Mouse (Mus musculus): ENCODE data around the gene Gadd45a.
"Not testable (repeated sequence)": the region's sequence is repeated elsewhere in the genome, so short reads cannot be mapped to it uniquely, and the experiment has no call there.

Gene Gadd45a

DNA sequence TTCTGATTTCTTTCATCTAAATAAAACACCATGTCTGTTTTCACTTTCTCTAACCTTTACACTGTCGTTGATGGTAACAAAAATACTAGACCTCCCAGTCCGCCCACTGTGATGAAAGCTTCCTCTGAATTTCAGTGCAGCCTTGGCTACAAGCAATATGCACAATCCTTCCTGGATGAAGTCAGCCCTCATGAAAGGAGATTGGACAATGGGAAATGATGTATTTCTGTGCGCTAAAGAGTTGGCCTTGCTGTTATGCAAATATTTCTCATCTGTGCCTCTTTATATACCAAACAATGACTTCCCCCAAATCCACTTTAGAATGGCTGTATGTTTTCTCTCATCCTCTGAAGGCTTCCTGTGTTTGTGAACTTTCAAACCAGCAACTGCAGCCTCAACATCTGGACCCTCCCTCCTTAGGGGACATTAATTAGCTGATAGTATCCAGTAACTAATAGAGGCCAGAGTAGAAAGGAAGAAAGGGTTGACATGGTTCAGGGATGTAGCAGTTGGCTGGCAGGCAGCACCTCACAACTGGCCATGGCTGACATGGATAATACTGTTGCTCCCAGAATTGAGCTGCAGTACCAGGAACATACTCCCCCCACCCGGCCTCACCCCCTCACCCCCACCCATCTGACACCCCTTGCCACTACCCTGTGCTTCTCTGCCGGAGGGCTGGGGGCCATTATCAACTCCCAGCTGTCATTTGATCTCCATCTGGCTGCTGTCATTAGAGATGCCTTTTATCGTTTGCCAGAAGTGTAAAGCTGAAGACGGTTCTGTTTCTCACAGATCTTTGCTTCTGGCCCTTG, 11.8 kb upstream of the Gadd45a start:
- no peak for DNase-seq (ENCODE audit: low spot score in 2 of 2)

DNA sequence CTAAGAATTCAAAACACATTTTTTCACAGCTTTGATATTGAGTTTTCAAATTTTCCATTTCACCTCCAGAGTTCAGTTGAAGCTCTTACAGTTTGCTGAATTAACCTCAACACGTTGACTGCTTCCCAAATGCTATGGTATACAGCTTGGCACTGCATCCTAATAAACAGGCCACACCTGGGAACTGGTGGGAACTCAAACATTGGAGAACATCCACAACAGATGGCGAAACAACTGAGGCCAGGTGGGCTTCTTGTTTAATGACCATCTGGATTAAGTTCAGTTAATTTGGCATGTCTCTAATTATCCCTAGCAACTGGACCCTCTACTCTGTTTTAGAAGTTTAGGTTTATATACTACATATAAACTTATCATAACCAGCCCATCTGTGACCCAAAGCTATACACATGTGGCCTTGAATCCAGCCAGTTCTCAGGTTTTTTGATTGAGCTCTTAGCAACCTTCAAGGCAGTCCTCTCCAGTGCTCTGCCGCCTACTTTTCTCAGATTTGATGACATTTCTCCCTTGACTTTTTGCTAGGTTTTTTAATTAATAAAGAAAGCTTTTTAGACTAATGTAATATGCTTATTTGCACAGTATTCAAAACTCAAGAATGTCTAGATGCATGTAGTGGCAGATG, 10.9 kb upstream of the Gadd45a start:
- DNase-seq (ENCODE audit: low spot score in 2 of 2), result no peak

DNA sequence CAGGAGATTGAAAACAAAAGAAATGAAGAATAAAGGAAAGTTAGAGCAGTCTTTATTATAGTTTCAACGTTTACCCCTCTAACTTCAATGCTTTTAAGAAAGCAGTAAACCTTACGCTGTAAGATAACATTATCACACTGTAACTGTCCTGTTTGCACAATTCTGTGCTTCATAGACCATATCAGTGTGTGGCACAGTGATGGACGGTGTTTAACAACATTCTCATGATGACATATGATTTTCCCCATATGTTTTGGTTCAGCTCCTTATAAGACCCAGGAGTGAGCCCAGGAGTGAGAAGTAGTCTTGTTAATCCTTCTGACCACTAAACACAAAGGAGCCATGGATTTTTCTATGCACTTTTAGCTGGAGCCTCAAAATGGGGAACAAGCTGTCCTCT, 9.7 kb upstream of the Gadd45a start:
- no peak for DNase-seq (ENCODE audit: low spot score in 2 of 2)

DNA sequence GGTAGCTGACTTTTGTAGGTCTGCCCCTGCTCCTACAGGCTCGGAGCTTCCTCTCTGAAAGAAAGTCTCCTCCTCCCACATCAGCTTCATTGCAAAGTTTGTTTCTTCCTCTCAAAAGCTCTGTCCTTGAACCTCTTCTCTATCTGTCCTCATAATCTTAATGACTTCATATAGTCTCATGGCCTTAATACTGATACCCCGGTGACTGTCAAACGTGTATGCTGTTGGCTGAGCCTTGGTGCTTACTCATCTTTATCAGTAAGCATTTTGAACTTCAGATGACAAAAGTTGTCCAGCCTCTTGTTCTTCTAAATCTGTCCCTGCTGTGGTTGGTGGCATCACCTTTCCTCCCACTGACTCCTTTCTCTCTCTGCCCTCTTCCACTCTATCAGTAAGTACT, 8.2 kb upstream of the Gadd45a start:
- no peak for DNase-seq (ENCODE audit: low spot score in 2 of 2)

DNA sequence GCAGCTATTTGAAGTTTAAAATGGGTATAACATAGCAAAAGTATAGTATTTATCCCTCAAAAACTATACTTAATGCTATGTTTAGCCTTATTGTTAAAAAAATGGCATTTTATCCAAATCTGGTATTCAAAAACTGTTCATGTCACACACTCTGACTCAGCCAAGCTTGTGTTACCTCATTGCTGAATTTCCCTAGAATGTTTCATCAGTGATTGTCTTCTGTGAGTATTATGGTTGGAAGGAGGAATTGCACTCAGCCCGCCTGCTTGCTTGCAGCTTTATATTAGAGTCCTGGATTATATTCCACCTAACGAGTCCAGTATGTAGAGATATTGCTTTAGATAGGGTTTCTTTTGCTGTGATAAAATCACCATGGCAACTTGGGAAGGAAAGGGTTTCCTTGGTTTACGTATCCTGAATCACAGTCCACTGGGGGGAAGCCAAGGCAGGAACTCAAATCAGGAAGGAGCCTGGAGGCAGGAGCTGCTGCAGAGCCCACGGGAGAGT, 3.7 kb upstream of the Gadd45a start:
- DNase-seq (ENCODE audit: low spot score in 2 of 2), result no peak

DNA sequence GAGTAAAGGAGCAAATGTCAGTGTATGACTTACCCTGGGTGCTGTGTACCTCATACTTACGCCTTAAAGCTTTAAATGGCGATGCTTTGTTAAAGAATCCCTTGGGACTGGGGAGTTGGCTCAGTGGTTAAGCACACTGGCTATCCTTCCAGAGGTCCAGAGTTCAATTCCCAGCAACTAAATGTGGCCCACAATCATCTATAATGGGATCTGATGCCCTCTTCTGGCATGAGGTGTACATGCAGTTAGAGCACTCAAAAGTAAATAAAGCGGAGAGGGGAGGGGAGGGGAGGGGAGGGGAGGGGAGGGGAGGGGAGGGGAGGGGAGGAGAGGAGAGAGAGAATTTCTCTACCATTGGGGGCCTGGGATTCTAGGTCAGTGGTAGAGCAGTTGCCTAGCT, 1.7 kb upstream of the Gadd45a start:
- no peak for DNase-seq (ENCODE audit: low spot score in 2 of 2)

DNA sequence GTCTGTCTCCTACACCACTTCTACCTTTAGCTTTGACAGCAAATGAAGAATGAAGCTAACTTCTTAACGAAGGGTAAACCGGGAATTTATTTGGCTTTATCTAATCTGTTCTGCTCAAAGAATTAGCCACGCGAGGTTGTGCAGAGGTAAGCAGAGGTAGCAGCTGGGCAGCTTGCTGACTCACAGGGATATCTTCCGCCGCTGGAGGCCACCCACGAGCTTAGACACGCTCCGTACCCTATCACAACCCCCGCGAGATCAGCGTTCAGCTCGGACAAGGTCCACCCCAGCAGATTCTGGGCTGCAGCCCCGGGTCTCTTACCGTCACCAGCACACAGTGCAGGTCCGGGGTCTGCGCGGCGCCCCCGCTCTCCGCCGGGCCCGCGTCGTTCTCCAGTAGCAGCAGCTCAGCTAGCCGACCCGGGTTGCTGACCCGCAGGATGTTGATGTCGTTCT, 873 bp downstream of the Gadd45a start:
- peak; percentile 44 to 54 for DNase-seq (ENCODE audit: low spot score in 2 of 2)

DNA sequence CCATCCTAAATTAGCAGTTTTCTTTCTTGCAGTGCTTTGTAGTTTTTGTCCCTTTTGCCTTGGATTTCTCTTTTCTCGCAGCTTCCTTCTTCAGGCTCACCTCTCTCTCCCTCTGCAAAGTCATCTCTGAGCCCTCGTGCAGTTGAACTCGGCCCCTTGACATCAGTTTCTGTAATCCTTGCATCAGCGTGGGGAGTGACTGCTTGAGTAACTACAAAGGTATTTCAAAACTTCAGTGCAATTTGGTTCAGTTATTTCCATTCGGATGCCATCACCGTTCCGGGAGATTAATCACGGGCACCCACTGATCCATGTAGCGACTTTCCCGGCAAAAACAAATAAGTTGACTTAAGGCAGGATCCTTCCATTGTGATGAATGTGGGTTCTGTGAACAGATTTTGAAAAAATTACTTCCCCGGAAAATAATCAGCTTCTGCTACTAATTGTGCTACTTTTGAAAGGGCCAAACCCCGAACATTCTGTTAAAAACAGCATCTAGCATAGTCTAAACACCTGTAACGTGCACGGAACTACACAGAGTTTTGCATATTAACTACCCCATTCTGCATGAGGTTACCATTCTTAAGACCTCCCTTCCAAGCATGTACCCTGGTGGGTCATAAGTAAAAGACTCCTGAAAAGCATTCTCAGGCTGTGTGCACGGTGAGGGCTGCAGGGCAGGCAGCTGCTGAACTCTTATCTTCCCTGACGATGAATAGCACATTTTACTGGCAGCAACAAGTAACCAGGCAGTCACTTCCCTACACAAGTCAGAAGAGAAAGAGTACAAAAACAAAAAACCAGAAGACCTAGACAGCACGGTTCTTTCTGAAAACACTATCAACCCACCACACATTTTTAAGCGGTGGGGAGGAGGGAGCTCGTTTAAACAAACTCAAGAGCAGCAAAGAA, 1.6 kb downstream of the Gadd45a start:
- no peak for DNase-seq (ENCODE audit: low spot score in 2 of 2)

DNA sequence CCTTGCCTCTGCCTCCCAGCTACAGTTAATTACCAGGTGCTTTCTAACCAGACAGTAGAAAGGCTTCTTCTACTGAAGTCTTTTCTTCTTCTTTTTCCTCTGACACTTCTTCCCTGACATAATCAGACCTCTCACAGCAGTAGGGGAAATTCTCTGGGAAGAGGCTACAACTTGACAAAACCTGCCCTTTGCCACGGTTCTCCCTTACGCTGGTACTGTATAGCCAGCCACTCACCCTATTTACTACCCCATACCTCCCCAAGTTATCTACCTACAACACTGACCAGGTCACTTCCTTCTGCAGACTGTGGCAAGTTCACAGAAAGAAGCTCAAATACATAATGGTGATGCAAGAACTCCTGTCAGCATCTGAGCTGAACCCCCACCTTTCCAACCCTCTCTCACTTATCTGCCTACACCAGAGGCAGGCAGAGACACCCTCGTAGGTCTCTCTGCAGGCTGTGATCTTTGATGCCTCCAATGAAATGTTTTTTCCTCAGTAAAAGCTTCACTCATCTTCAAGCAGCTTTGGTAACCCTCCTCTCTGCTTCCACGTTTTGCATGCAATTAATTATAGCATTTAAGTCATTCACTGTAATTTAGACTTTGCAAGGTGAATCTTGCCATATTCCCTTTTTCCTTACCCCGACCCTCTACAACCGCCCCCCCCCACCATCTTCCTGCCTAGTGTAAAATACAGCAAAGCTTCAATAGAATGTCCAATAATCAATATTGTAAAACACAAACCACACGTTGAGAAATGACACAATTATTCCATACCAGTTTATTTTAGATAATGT, 2.7 kb downstream of the Gadd45a start:
- no peak for DNase-seq (ENCODE audit: low spot score in 2 of 2)

DNA sequence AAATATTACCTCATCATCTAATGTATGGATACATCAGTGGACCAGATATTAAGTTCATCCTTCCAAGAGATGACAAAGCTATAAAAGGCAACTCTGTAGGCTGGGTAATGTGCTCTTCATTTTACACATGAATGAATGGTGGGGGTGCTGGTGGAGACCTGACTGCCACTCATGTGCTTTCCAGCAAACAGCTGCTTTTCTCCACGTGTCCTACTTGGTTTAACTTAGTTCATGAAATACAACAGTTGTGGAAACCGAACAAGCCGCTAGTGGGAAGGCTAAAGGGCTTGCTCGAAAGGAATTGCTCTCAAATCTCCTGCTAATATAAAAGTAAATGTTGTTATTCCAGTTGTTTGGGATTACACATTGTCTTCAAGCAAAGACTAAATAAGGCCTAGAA, 3.7 kb downstream of the Gadd45a start:
- DNase-seq (ENCODE audit: low spot score in 2 of 2), result no peak

DNA sequence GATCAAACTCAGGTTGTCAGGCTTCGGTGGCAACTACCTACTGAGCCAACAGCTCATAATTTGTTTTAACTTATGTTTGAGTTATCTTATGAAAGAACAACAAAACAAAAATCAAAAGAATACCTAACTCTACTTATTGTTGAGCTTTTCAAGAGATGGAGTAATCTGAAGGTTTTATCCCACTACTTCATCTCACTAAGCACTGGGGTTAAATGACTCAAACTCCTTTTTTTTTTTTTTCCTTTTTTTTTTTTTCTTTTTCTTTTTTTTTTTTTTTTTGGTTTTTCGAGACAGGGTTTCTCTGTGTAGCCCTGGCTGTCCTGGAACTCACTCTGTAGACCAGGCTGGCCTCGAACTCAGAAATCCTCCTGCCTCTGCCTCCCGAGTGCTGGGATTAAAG, 4.3 kb downstream of the Gadd45a start:
- DNase-seq (ENCODE audit: low spot score in 2 of 2), result not testable (repeated sequence)

DNA sequence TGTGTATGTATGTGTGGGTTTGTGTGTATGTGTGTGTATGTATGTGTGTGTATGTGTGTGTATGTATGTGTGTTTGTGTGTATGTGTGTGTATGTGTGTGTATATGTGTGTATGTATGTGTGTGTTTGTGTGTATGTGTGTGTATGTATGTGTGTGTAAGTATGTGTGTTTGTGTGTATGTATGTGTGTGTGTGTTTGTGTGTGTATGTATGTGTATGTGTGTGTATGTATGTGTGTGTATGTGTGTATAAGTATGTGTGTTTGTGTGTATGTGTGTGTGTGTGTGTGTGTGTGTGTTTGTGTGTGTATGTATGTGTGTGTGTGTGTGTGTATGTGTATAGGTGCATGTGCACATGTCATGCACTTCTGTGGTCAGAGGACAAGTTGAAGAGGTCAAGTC, 4.7 kb downstream of the Gadd45a start:
- not testable (repeated sequence) for DNase-seq (ENCODE audit: low spot score in 2 of 2)

DNA sequence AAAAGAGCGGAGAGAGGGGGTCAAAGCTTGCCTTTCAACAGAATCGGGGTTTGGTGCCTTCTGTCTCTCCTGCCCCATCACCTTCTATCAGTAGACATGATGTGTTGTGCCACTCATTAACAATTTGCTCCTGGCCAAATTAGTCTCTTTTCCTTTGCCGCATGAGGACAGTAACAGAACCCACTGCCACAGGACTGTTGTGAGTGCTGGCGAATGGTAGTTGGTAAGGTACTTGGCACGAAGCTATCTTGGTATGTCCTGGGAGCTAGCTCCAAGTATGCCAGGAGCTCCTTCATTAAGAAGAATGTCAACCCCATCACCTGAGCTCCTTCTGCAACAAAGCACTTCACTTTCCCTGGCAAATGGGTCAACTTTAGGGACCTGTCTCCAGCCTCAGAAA, 6.4 kb downstream of the Gadd45a start:
- no peak for DNase-seq (ENCODE audit: low spot score in 2 of 2)

DNA sequence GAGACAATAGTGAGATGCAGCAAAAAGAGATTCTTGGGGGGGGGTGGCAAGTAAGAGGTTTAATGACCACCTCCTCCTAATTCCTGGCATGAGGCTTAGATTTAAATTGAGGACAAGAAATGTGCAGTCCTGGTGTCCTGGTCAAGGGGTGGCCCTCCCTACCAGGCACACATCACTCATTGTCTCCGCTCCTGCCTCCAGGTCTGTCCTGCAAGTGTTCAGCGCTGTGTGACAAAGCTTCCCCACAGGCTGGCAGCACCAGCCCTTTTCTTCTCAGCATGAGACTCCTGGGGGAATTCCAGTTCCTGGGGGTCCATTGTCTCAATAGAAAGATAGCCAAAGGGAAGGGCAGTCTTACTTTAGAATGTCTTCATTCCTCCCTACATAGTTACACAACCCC, 6.8 kb downstream of the Gadd45a start:
- no peak for DNase-seq (ENCODE audit: low spot score in 2 of 2)

DNA sequence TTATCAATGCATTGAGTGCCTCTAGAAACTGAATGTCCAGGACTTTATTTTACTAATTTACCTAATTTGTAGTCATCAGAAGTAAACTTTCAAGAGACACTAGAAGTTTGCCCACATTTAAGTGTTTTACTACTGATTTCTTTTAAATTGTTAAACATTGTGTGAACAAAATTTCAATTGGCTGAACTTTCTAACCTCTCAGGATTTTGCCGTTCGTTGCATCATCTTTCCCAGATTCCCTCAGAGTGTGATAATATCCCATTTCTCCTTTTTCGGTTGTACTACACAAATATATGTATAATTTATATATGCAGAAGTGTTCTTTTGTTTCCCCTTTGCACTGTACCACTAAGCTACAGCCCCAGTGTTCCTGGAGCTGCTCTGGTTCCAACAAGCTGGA, 7.3 kb downstream of the Gadd45a start:
- no peak for DNase-seq (ENCODE audit: low spot score in 2 of 2)

DNA sequence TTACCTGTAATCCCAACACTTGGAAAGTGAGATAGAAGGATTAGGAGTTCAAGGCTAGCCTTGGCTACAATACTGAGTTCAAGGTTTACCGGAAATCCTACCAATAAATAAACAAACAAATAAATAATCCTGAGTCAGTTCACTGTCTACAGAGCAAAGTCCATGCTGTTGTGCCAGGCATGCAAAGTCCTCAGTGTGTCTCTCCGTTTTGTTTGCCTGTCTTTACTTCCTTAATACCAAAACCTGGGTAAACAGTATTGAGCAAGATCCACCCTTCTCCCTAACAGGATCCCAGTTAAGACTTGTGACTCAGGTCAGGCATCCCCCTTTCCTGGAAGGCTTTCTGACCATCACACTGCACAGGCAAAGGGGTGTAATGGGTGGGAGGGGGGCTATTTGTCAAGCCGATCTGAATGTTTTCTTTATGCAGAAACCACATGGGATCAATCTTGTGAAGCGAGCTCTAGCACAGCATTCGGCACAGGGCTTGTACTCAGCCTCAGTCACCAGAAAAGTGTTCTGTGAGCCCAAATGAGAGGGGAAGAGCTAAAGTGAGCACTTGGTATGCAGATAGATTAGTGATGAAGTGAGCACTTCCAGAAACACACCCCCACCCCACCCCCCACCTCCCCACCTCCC, 7.8 kb downstream of the Gadd45a start:
- no peak for DNase-seq (ENCODE audit: low spot score in 2 of 2)

DNA sequence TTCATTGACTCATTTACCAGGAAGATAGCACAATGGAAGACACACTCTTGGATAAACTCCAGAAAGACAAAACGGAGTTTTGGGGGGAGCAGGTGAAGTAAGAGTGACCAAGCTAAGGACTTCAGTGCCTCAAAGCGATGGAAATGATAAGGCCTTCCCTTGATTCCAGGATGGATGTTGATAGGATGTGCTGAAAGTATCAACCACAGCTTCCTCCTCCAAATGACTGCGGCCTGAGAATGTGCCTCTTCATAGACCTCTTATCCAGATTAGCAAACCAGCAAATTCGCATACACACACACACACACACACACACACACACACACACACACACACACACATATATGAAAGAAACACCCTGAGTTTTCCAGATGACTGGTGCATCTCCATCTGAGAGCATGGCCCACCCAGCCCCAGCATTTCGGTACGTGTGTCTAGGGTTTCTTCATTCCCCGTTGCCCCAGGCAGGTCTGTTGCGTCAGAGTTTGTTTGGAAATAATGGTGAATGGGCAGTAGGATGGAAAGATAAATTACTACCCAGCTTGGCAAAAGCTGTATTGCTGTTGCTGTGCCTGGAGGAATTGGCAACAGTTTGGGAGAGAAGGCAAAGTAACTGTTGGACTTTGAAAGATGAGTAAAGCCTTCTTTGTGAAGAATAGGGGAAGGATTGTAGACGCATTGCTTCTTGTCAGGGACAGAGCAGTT, 9.7 kb downstream of the Gadd45a start:
- no peak for DNase-seq (ENCODE audit: low spot score in 2 of 2)

DNA sequence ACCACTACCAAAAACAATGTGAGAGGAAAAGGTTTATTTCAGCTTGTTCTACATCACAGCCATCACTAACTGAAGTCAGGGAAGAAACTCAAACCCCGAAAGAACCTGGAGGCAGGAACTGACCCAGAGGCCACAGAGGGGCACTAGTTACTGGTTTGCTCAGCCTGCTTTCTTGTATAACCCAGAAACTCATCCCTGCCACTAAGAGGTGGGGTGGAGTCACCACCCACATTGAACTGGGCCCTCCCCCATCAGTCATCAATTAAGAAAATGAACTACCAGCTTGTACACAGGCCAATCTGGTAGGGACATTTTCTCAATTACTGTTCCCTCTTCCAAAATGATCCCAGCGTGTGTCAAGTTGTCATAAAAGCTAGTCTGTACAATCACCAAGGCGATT, 10.6 kb downstream of the Gadd45a start:
- no peak for DNase-seq (ENCODE audit: low spot score in 2 of 2)

DNA sequence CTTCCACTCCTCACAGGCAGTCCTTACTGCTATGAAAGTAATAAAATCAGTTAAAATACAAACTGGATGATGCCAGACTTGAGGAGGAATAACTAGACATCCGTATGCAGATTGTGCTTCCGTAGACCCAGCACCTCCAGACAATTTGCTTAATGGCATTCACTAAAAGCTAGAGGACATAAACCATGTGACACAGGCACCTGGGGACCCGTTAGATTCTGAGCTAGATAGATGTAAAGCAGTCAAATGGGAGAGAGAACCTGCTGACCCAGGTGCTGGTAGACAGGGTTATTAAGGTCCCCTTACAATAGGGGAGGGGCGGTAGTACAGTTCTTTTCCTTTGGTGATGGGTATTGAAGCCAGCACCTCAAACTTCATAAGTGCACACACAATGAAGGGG, 13.5 kb downstream of the Gadd45a start:
- DNase-seq (ENCODE audit: low spot score in 2 of 2), result no peak

DNA sequence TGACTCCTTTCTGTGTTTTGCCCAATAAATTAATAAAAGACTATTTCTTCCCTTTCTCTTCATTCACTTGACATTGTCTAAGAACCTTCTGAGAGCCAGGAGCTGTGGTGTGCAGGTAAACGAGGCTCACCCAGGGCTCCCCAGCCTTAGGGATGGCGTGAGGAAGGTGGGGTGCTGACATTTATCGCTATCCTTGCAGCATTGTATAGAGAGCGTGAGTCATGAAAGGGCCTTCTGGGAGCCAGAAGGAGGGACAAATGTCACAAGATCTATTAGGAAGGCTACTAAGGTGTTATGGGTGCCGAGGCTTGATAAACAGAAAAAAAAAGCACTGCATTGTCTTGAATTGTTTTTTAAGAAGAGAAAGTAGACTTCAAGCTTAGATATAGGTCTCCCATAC, 15.9 kb downstream of the Gadd45a start:
- no peak for DNase-seq (ENCODE audit: low spot score in 2 of 2)
